Mouse (Mus musculus): Measurements from ENCODE around the gene Sh3bp1.

DNA sequence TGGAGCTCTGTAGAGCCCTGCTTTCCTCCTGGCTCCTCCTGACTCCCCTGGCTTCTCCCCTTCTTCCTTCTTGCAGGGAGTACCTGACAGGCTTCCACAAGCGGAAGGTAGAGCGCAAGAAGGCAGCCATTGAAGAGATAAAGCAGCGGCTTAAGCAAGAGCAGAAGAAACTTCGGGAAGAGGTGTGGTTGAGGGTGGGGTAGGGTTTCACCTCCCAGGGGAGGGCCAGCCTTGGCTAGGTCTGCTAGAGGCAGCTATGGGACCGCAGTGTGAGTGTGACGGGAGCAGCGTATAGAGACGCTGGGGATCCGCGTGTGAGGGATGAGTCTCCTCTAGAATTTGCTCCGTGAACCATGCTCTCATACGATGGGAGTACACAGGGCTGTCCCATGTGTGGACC, 36.8 kb downstream of the Sh3bp1 start:
- TF ChIP-seq GATA1 (IDR thresholded peaks at IDR 0.05; ENCODE audit: borderline replicate concordance, low read length) = no peak
- no peak for TF ChIP-seq FLI1 (IDR thresholded peaks at IDR 0.05; ENCODE audit: low read length)
